25 mouse cellular contexts compared by ENCODE assay signal in the genomic region with DNA sequence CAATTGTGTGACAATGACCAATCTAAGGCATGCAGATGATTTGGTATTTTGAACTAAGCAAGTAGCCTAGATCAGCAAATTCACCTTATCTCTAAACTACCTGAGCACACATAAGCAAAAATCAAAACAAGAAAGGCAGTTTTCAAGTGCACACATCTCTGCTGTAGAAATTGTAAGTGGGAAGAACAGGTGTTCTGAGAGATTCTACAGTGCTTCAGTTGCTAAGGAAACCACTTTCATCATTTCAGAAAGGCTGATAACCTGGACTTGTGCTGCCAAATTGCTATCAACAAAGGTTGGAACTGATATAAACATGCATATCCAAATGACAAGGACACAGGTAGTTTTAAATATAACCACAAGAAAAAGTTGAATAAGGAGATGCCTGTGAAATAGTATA.
DNase-seq lines count a peak whose midpoint lies in the region; ATAC-seq and TF ChIP-seq lines count a peak whose summit lies in the region.
"Had no signal": no experiment of that assay in that cellular context is flagged by ENCODE, and none has a peak within 500 bp of the region (broad histone marks: within the 10 kb centered on the region; RNA-seq: fewer than 3 reads in every experiment).

No protein-coding gene starts in this region.

- no peak overlapping the region for H3K4me3 ChIP-seq in forebrain, embryonic 14.5 days (ENCODE audit: low read depth, low read length)
- no peak overlapping the region for H3K4me3 ChIP-seq in forebrain, embryonic 12.5 days (replicated peaks)
- H3K4me3 ChIP-seq in hindbrain, postnatal 0 days (ENCODE audit: low read length) = no peak overlapping the region
- no peak overlapping the region for H3K4me3 ChIP-seq in hindbrain, embryonic 13.5 days
- H3K4me3 ChIP-seq in midbrain, embryonic 16.5 days (ENCODE audit: low read depth, low read length) = no peak overlapping the region
- H3K4me3 ChIP-seq in midbrain, embryonic 13.5 days (replicated peaks) = no peak overlapping the region
- H3K4me3 ChIP-seq: embryonic facial prominence, embryonic 10.5 days; embryonic facial prominence, embryonic 13.5 days; erythroblast, embryonic 14.5 days; forebrain, embryonic 13.5 days; heart, adult 2 months; heart, embryonic 10.5 days; intestine, embryonic 15.5 days had no signal

- no peaks in the 10 kb centered on the region for H3K36me3 ChIP-seq in forebrain, embryonic 14.5 days (ENCODE audit: control insufficient read depth, insufficient read depth, low read length)
- H3K36me3 ChIP-seq in forebrain, embryonic 12.5 days (replicated peaks) = no peaks in the 10 kb centered on the region
- no peaks in the 10 kb centered on the region for H3K36me3 ChIP-seq in hindbrain, postnatal 0 days (ENCODE audit: insufficient read depth, low read length)
- H3K36me3 ChIP-seq in hindbrain, embryonic 13.5 days = no peaks in the 10 kb centered on the region
- no peaks in the 10 kb centered on the region for H3K36me3 ChIP-seq in midbrain, embryonic 16.5 days (ENCODE audit: control insufficient read depth, insufficient read depth, low read length)
- no peaks in the 10 kb centered on the region for H3K36me3 ChIP-seq in midbrain, embryonic 13.5 days
- H3K36me3 ChIP-seq: embryonic facial prominence, embryonic 10.5 days; embryonic facial prominence, embryonic 13.5 days; heart, embryonic 10.5 days; intestine, embryonic 15.5 days had no signal

- ATAC-seq in forebrain, embryonic 14.5 days = no peak
- ATAC-seq in forebrain, embryonic 12.5 days (ENCODE audit: low FRiP score) = no peak
- ATAC-seq in hindbrain, postnatal 0 days = no peak
- ATAC-seq in hindbrain, embryonic 13.5 days (ENCODE audit: low FRiP score) = no peak
- peak; percentile 77; the same call in 1 of the 2 replicates for ATAC-seq in midbrain, embryonic 16.5 days
- ATAC-seq in midbrain, embryonic 13.5 days = no peak
- ATAC-seq: activated CD4-positive, CD25-positive, alpha-beta regulatory T cell, adult 4 months; forebrain, embryonic 13.5 days; intestine, embryonic 15.5 days had no signal

- no peak overlapping the region for H3K27ac ChIP-seq in forebrain, embryonic 14.5 days (ENCODE audit: low read depth, low read length)
- H3K27ac ChIP-seq in forebrain, embryonic 12.5 days = no peak overlapping the region
- 0 out of 2 replicates have a peak overlapping the region, but pooled peaks have one; percentile 11 for H3K27ac ChIP-seq in hindbrain, postnatal 0 days
- H3K27ac ChIP-seq in hindbrain, embryonic 13.5 days = no peak overlapping the region
- H3K27ac ChIP-seq in midbrain, embryonic 16.5 days (ENCODE audit: low read length) = 0 out of 2 replicates have a peak overlapping the region, but pooled peaks have one; percentile 33
- no peak overlapping the region for H3K27ac ChIP-seq in midbrain, embryonic 13.5 days
- H3K27ac ChIP-seq: embryonic facial prominence, embryonic 10.5 days; embryonic facial prominence, embryonic 13.5 days; forebrain, embryonic 13.5 days; heart, adult 2 months; heart, embryonic 10.5 days; hindbrain, embryonic 14.5 days; intestine, embryonic 15.5 days had no signal

- TF ChIP-seq CTCF in hindbrain, postnatal 0 days (IDR thresholded peaks at IDR 0.05; ENCODE audit: low read depth) = no peak

- H3K4me2 ChIP-seq in forebrain, embryonic 14.5 days (ENCODE audit: low read length) = no peak overlapping the region
- no peak overlapping the region for H3K4me2 ChIP-seq in forebrain, embryonic 12.5 days
- H3K4me2 ChIP-seq in hindbrain, postnatal 0 days (ENCODE audit: low read depth, low read length) = no peak overlapping the region
- H3K4me2 ChIP-seq in hindbrain, embryonic 13.5 days = no peak overlapping the region
- H3K4me2 ChIP-seq in midbrain, embryonic 16.5 days (ENCODE audit: low read length) = no peak overlapping the region
- no peak overlapping the region for H3K4me2 ChIP-seq in midbrain, embryonic 13.5 days (replicated peaks)
- H3K4me2 ChIP-seq: embryonic facial prominence, embryonic 13.5 days; forebrain, embryonic 13.5 days; hindbrain, embryonic 14.5 days; intestine, embryonic 15.5 days had no signal

- DNase-seq in forebrain, embryonic 14.5 days (ENCODE audit: low spot score) = peak; percentile 29
- DNase-seq in hindbrain, postnatal 0 days (ENCODE audit: low spot score) = peak; percentile 27
- DNase-seq in layer of hippocampus, postnatal 10 days (ENCODE audit: low spot score in 2 of 2) = no peak
- DNase-seq: adrenal gland, adult 8-10 months; adrenal gland, postnatal 25 days; cerebellum, adult 11 months; cerebellum, adult 2 months; cerebellum, adult 9-11 months; cerebellum, postnatal 25 days; embryo, embryonic 11 days; gastrocnemius, postnatal 10 days; gastrocnemius, postnatal 36 days; heart, adult 2 months had no signal

- H3K27me3 ChIP-seq in forebrain, embryonic 14.5 days (replicated peaks; ENCODE audit: control insufficient read depth, insufficient read depth, low read length) = no peaks in the 10 kb centered on the region
- H3K27me3 ChIP-seq in forebrain, embryonic 12.5 days = no peaks in the 10 kb centered on the region
- no peaks in the 10 kb centered on the region for H3K27me3 ChIP-seq in hindbrain, postnatal 0 days (ENCODE audit: insufficient read depth, low read length)
- no peaks in the 10 kb centered on the region for H3K27me3 ChIP-seq in hindbrain, embryonic 13.5 days
- no peaks in the 10 kb centered on the region for H3K27me3 ChIP-seq in midbrain, embryonic 16.5 days (ENCODE audit: control insufficient read depth, insufficient read depth, low read depth, low read length)
- no peaks in the 10 kb centered on the region for H3K27me3 ChIP-seq in midbrain, embryonic 13.5 days
- H3K27me3 ChIP-seq: embryonic facial prominence, embryonic 13.5 days; forebrain, embryonic 13.5 days; intestine, embryonic 15.5 days had no signal

- no peaks in the 10 kb centered on the region for H3K9me3 ChIP-seq in forebrain, embryonic 14.5 days (replicated peaks; ENCODE audit: control insufficient read depth, low read length)
- no peaks in the 10 kb centered on the region for H3K9me3 ChIP-seq in forebrain, embryonic 12.5 days
- H3K9me3 ChIP-seq in hindbrain, postnatal 0 days (ENCODE audit: low read length) = no peaks in the 10 kb centered on the region
- no peaks in the 10 kb centered on the region for H3K9me3 ChIP-seq in hindbrain, embryonic 13.5 days
- H3K9me3 ChIP-seq in midbrain, embryonic 16.5 days (replicated peaks; ENCODE audit: control insufficient read depth, low read length, poor library complexity, severe bottlenecking) = no peaks in the 10 kb centered on the region
- no peaks in the 10 kb centered on the region for H3K9me3 ChIP-seq in midbrain, embryonic 13.5 days
- H3K9me3 ChIP-seq: embryonic facial prominence, embryonic 10.5 days; embryonic facial prominence, embryonic 13.5 days; forebrain, embryonic 13.5 days; heart, embryonic 10.5 days; intestine, embryonic 15.5 days had no signal

- H3K4me1 ChIP-seq in forebrain, embryonic 14.5 days (ENCODE audit: control insufficient read depth, insufficient read depth, low read length) = no peaks in the 10 kb centered on the region
- H3K4me1 ChIP-seq in forebrain, embryonic 12.5 days = no peaks in the 10 kb centered on the region
- H3K4me1 ChIP-seq in hindbrain, postnatal 0 days (ENCODE audit: insufficient read depth, low read length) = no peaks in the 10 kb centered on the region
- no peaks in the 10 kb centered on the region for H3K4me1 ChIP-seq in hindbrain, embryonic 13.5 days (replicated peaks)
- peaks cover 5% of the 10 kb centered on the region; the same call in 1 of the 2 replicates for H3K4me1 ChIP-seq in midbrain, embryonic 16.5 days (ENCODE audit: control insufficient read depth, insufficient read depth, low read length)
- H3K4me1 ChIP-seq in midbrain, embryonic 13.5 days (replicated peaks) = no peaks in the 10 kb centered on the region
- H3K4me1 ChIP-seq: embryonic facial prominence, embryonic 10.5 days; embryonic facial prominence, embryonic 13.5 days; forebrain, embryonic 13.5 days; heart, embryonic 10.5 days; intestine, embryonic 15.5 days had no signal

- H3K9ac ChIP-seq in forebrain, embryonic 14.5 days (ENCODE audit: low read length) = no peak overlapping the region
- no peak overlapping the region for H3K9ac ChIP-seq in forebrain, embryonic 12.5 days
- no peak overlapping the region for H3K9ac ChIP-seq in hindbrain, postnatal 0 days (replicated peaks; ENCODE audit: low read length)
- H3K9ac ChIP-seq in hindbrain, embryonic 13.5 days = no peak overlapping the region
- H3K9ac ChIP-seq in midbrain, embryonic 16.5 days (ENCODE audit: low read depth, low read length) = no peak overlapping the region
- H3K9ac ChIP-seq in midbrain, embryonic 13.5 days (replicated peaks) = no peak overlapping the region
- H3K9ac ChIP-seq: embryonic facial prominence, embryonic 13.5 days; forebrain, embryonic 13.5 days; hindbrain, embryonic 14.5 days; intestine, embryonic 15.5 days had no signal

Comparison
In these comparisons a context has a peak if more than half of its experiments do, and no peak if none do; other contexts are left out.
1. H3K27ac ChIP-seq: peak in hindbrain, postnatal 0 days (single experiment) and midbrain, embryonic 16.5 days (single experiment); none in forebrain, embryonic 14.5 days (single experiment), forebrain, embryonic 12.5 days (single experiment), hindbrain, embryonic 13.5 days (single experiment) and midbrain, embryonic 13.5 days (single experiment).
2. DNase-seq: peak in forebrain, embryonic 14.5 days (single experiment) and hindbrain, postnatal 0 days (single experiment); none in layer of hippocampus, postnatal 10 days (0 of 2).